Mouse (Mus musculus): ENCODE results near the gene Ezh1.

DNA sequence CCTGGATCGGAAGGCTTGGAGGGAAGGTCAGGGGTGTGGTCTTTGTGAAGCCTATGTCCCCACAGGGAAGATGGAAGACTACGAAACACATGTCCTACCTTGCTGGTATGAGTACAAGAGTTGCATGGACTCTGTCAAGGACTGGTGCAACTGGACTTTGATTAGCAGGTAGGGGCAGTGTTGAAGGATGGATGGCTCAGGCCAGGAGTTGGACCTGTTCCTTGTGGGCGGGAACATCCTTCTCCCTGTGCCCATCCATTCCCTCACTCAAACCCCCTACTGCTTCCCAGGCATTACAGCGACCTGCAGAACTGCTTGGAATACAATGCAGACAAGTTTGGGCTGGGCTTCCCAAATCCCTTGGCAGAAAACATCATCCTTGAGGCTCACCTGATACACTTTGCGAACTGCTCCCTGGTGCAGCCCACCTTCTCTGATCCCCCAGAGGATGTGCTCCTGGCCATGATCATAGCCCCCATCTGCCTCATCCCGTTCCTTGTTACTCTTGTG is 21.3 kb upstream of the Ezh1 start:
- no peak for TF ChIP-seq MYOG (IDR thresholded peaks at IDR 0.05; ENCODE audit: control insufficient read depth, extremely low read depth, insufficient read length)
- no peak for TF ChIP-seq CTCF (IDR thresholded peaks at IDR 0.05; ENCODE audit: control insufficient read depth, insufficient read depth, insufficient read length)
- TF ChIP-seq MAX (IDR thresholded peaks at IDR 0.05), result no peak
- no peak for TF ChIP-seq USF1 (IDR thresholded peaks at IDR 0.05; ENCODE audit: low read depth)
- TF ChIP-seq MYOD1 (IDR thresholded peaks at IDR 0.05; ENCODE audit: control insufficient read depth, insufficient read length, low read depth), result no peak
- no peak for TF ChIP-seq CEBPB (IDR thresholded peaks at IDR 0.05; ENCODE audit: low read depth)
- TF ChIP-seq FOSL1 (IDR thresholded peaks at IDR 0.05; ENCODE audit: insufficient read depth, low read length, poor library complexity, severe bottlenecking), result no peak

All from C2C12 (cell line).